Mouse (Mus musculus) v-Abl transformed pro-B cells (cell line): ENCODE measurements around the gene Kif27.

Source experiments
- in situ Hi-C, 2 experiments: fragments of 400-800 bp; cut with MboI; formaldehyde crosslinking; loops; one replicate each; pipeline ENCODE4 v1.15.1; 2025; ENCODE audit not compliant: unreplicated experiment in 2 of 2

The Kif27 gene

GRCm38 (mm10) chr13:58287822-58288221, 71.1 kb downstream of the Kif27 start:
- in situ Hi-C loops: loop anchor here (5.0 kb wide), 1 partner anchor 254 kb away; no protein-coding TSS in a partner anchor

GRCm38 (mm10) chr13:58283466-58283865, 75.5 kb downstream of the Kif27 start:
- in situ Hi-C loops: no loop called here

- in situ Hi-C loops: no loop called here
Measured at GRCm38 (mm10) chr13:58281936-58282335, 77.0 kb downstream of the Kif27 start.

GRCm38 (mm10) chr13:58280528-58280927, 78.4 kb downstream of the Kif27 start:
- in situ Hi-C loops: no loop called here

DNA sequence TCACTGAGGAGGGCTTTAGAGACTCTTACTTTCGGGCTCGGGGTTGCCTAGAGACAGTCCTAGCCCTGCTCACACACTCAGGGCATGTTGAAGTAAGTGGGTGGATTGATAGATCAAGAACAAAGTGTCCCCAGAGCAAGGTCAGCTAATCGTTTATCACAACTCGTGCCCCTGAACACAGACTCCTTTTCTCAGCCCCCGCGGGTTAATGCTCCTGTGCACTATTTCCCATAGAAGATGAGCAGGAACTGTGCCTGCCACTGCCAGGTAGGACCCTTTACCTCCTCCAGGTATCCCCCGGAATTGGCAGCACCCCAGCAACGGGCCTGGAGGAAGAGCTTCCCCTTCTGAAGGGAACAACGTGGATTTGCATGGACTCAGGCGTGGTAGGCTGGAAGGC, 82.7 kb downstream of the Kif27 start:
- in situ Hi-C loops: no loop called here

DNA sequence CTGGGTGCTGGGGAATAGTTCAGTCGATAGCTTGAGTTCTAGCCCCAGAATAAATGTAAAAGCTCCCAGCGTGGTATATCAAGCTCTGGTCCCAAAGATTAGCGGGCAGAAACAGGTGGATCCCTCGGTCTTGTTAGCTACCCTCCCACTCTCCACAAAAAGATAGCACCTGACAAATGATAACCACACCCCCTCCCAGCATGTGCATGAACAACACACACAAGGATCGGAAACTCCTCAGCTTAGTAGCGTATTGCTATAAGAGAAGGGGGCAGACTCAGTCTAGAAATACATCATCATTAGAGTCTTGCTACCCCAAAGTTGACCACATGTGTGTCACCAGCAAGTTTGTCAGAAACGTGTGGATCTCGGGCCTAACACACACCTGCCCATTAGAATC, 83.3 kb downstream of the Kif27 start, which contains the start of gene Gkap1:
Gene Gkap1, minus strand, starts transcription at position 101 of the 400 bp plus-strand sequence.
- in situ Hi-C loops: no loop called here

DNA sequence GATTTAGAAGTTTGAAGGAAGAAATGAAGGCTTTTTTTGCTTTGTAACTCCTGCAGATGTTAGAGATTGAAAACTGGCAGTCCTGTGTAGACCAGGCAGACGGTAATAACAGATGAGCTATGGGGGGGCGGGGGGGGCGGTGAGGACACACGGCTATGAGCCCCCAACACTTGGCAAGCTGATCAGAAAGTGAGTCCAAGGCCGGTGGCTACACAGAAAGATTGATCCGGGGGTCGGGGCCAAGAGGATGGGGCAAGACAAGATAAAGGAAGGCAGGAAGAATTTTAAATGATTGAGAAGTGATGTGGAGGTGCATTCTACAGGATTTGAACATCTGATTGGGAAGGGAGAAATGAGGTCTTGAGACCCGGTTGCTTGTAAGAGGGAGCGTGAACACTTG, 83.8 kb downstream of the Kif27 start:
- in situ Hi-C loops: no loop called here

DNA sequence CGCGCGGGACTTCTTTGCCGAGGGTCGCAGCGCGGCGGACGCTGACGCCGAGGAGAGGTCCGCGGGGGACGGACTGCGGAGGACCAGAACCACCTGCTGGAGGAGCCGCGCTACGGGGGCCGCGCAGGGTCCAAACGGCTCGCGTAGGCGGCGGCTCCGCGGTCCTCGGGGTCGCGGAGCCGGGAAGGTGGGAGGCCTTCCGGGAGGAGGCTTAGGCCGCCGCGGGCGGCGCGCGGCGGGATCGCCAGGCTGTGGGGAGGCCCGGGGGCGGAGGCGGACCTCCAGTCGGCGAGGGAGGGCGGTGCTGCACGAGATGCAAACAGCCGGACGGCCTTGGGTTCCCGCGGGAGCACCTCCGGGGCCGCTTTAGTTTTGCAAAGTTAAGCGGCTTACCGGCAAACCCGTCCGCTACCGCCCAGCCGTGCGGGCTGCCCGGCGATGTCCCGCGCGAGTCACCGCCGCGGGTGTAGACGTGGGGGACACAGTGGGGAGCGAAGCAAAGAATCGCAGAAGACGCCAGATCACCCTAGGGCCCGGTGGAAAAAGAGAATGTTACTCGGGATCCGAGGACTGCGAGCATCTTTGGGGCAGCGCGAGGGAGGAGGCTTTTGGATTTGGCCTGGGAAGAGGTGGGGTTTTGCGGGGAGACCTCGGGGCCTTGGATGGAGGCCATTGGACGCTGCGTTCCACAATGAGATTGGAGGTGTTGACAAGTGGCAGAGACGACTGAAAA, 84.5 kb downstream of the Kif27 start:
- in situ Hi-C loops: loop anchor here in 1 of 2 experiments (25.0 kb wide), 1 partner anchor 1538 kb away; the partner anchor contains the start of gene Tut7

DNA sequence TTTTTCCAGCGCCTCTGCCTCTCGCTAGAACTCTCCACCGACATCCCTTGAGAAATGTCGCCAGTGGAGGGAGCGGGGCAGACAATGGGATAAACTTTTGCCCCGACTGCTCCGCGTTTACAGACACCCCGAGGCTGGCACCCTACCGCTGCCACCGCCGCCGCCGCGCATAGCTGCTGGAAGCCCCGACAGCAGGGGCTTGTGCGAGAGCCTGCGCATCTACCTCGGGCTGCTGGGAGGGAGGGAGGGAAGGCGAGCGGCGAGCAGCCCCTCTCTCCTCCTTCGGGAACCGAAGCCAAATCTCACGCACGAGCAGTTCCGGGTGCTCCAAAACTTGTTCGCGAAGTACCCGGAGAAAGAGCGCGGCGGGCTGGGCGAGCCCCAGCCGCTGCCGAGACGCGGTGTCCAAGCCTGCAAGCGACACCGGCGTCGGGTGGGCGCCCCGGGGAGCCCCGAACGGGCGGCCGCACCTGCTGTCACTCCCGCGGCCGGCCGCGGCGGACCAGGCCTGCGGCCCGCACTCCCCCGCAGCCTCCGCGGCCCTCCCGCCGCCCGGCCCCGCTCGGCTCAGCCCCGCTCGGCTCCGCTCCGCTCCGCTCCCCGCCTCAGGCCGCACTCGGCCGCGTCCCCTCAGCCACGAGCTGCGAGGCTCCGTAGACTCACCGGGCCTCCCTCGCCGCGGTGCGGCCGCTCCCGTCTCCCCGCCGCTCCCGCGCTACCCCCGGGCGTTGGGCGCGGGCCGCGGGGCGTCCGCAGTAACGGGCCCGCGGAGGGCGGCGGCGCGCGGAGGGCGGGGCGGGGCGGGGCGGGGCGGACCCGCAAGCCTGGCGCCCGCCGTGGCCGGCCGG, 85.3 kb downstream of the Kif27 start:
- in situ Hi-C loops: loop anchor here in 1 of 2 experiments (25.0 kb wide), 1 partner anchor 1539 kb away; the partner anchor contains the start of gene Tut7

- in situ Hi-C loops: loop anchor here in 1 of 2 experiments (25.0 kb wide), 1 partner anchor 1545 kb away; the partner anchor contains the start of gene Tut7
Measured at GRCm38 (mm10) chr13:58266864-58267263, 92.1 kb downstream of the Kif27 start.

GRCm38 (mm10) chr13:58263546-58263945, 95.4 kb downstream of the Kif27 start:
- in situ Hi-C loops: loop anchor here in 1 of 2 experiments (25.0 kb wide), 1 partner anchor 1549 kb away; the partner anchor contains the start of gene Tut7

- in situ Hi-C loops: loop anchor here in 1 of 2 experiments (25.0 kb wide), 1 partner anchor 1551 kb away; the partner anchor contains the start of gene Tut7
Measured at GRCm38 (mm10) chr13:58261674-58262073, 97.2 kb downstream of the Kif27 start.

GRCm38 (mm10) chr13:58253268-58253667, 105.7 kb downstream of the Kif27 start:
- in situ Hi-C loops: loop anchor here in 1 of 2 experiments (25.0 kb wide), 1 partner anchor 1559 kb away; the partner anchor contains the start of gene Tut7

GRCm38 (mm10) chr13:58248957-58249356, 110.0 kb downstream of the Kif27 start:
- in situ Hi-C loops: no loop called here
